Mouse (Mus musculus): ENCODE measurements around the gene Atp2a1. TPM values are rescaled to one million over a fixed set of nuclear protein-coding genes. Genes with fewer than 3 reads are reported as not detected.

Atp2a1 gene
- total and polyA plus RNA-seq, 3 experiments = 0.38 to 0.74 TPM; not detected in 1

DNA sequence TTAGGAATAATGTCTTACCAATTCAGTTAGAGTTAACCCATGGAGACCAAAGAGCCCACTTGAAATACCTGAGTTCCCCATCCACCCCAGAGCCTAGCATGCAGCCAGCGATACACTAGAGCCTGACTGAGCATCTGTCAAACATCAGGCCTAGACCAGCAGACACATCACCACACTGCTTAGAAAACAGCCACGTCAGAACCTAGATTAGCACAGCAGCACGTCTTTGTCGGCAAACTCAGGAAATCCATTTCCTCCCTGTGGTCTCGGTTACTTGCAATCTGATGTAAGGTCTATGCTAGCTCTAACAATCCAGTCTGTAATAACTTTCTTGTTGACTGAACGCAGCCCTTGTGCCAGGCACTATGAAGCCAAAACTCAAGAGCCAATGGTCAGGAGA, 7.2 kb upstream of the Atp2a1 start:
- Histone ChIP-seq H3K79me2 (replicated peaks; ENCODE audit: control insufficient read depth, extremely low read depth, insufficient read depth, poor library complexity, severe bottlenecking) (peaks cover 13% of the 10 kb centered on the region), H3K27me3 (replicated peaks) (no peaks in the 10 kb centered on the region), H3K4me2 (ENCODE audit: insufficient read depth, low read depth, poor library complexity, severe bottlenecking) (no peak overlapping the region), H3K9me3 (replicated peaks; ENCODE audit: low read length) (no peaks in the 10 kb centered on the region), H3K4me1 (ENCODE audit: control insufficient read depth in 1 of 2, insufficient read depth in 2 of 2) (peaks cover 12 to 85% of the 10 kb centered on the region in 2 experiments), H3K27ac (ENCODE audit: insufficient read depth, low read depth) (no peak overlapping the region), H3K36me3 (replicated peaks in 1 of 2; ENCODE audit: control insufficient read depth in 1 of 2, insufficient read depth in 1 of 2, low read length in 1 of 2) (peaks cover 55 to 72% of the 10 kb centered on the region in 2 experiments), H3K9ac (ENCODE audit: insufficient read depth, low read depth) (no peak overlapping the region), H3K4me3 (replicated peaks in 1 of 3; ENCODE audit: low read depth in 2 of 3, low read length in 2 of 3, poor library complexity in 1 of 3) (no peak overlapping the region)
- dilution Hi-C loops (cut with MboI; ENCODE audit: extremely low pct_ligation_motif_present, extremely low pct_unique_long_range_greater_than_20kb, low sequenced_read_pairs) (no loop called here), in situ Hi-C loops (cut with MboI; ENCODE audit: low pct_ligation_motif_present, low pct_unique_long_range_greater_than_20kb, low sequenced_read_pairs) (loop anchor here (5.0 kb wide), 1 partner anchor 73 kb away; the partner anchor contains the start of gene Nfatc2ip)
- DNase-seq (ENCODE audit: extremely low read depth) = peak; percentile 77
- TF ChIP-seq ZC3H11A (IDR thresholded peaks at IDR 0.05; ENCODE audit: low read depth, low read length) = no peak
- TF ChIP-seq CTCF (conservative IDR thresholded peaks at IDR 0.05 in 1 of 2, IDR thresholded peaks at IDR 0.05 in 1 of 2; ENCODE audit: low read depth in 2 of 2, low read length in 2 of 2) = no peak
- peak; percentile 35 for TF ChIP-seq BHLHE40 (IDR thresholded peaks at IDR 0.05; ENCODE audit: low read depth, low read length)
- peak; percentile 52; the same call in 1 of the 2 replicates for TF ChIP-seq ETS1 (conservative IDR thresholded peaks at IDR 0.05; ENCODE audit: low read depth, low read length)
- TF ChIP-seq EP300 (IDR thresholded peaks at IDR 0.05; ENCODE audit: low read length) = 0 out of 2 replicates have a peak, but pooled peaks have one; percentile 29
- peak; percentile 59; the same call in 1 of the 2 replicates for TF ChIP-seq MEF2A (IDR thresholded peaks at IDR 0.05; ENCODE audit: borderline replicate concordance, low read depth, low read length)

DNA sequence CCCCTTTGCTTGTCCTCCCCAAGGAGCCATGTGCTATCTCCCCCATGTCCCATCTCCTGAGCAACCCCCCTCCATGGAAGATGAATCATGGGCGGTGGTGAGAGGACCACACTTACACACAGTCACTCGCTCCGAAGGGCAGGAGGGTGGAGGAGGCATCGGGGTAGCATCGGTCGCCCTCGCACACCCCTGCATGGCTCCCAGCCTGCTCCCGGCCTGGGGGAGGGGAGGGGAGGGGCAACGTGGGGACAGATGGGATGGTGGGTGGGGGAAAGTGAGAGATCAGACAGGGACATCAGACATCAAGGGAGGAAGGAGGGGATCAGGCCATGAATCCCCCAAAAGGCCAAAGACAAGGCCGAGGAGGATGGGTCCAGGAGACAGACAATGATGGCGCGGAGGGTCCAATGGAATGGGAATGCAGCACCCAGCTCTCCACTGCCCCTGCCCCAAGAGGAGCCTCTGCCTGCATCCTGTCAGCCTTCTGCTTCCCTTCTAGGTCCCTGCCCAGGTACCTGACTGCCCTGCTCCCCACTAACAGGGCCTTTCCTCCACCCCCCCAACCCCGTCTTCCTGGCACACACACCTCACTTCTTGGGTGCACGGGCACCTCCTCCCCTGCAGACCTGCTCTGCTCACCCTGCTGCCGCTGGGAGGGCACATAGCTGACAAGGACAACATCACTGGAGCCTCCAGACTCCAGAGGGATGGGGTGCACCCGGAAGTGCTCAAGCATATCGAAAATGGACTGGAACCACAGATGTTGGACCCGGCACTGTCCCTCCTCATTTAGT, 5.1 kb upstream of the Atp2a1 start:
- Histone ChIP-seq H3K27ac (ENCODE audit: insufficient read depth, low read depth) (no peak overlapping the region), H3K27me3 (replicated peaks) (no peaks in the 10 kb centered on the region), H3K79me2 (replicated peaks; ENCODE audit: control insufficient read depth, extremely low read depth, insufficient read depth, poor library complexity, severe bottlenecking) (no peaks in the 10 kb centered on the region), H3K4me1 (ENCODE audit: control insufficient read depth in 1 of 2, insufficient read depth in 2 of 2) (peaks cover 12 to 99% of the 10 kb centered on the region in 2 experiments), H3K4me2 (ENCODE audit: insufficient read depth, low read depth, poor library complexity, severe bottlenecking) (no peak overlapping the region), H3K4me3 (replicated peaks in 1 of 3; ENCODE audit: low read depth in 2 of 3, low read length in 2 of 3, poor library complexity in 1 of 3) (no peak overlapping the region), H3K9ac (ENCODE audit: insufficient read depth, low read depth) (no peak overlapping the region), H3K9me3 (replicated peaks; ENCODE audit: low read length) (no peaks in the 10 kb centered on the region), H3K36me3 (replicated peaks in 1 of 2; ENCODE audit: control insufficient read depth in 1 of 2, insufficient read depth in 1 of 2, low read length in 1 of 2) (peaks cover 55 to 77% of the 10 kb centered on the region in 2 experiments)
- in situ Hi-C loops (cut with MboI; ENCODE audit: low pct_ligation_motif_present, low pct_unique_long_range_greater_than_20kb, low sequenced_read_pairs) (no loop called here), dilution Hi-C loops (cut with MboI; ENCODE audit: extremely low pct_ligation_motif_present, extremely low pct_unique_long_range_greater_than_20kb, low sequenced_read_pairs) (no loop called here)
- no peak for DNase-seq (ENCODE audit: extremely low read depth)
- TF ChIP-seq ZC3H11A (IDR thresholded peaks at IDR 0.05; ENCODE audit: low read depth, low read length) (no peak), USF2 (conservative IDR thresholded peaks at IDR 0.05; ENCODE audit: low read depth, low read length) (no peak), NELFE (IDR thresholded peaks at IDR 0.05; ENCODE audit: low read depth, low read length) (no peak), E2F4 (IDR thresholded peaks at IDR 0.05; ENCODE audit: insufficient replicate concordance, low read depth, low read length) (no peak), TBP (conservative IDR thresholded peaks at IDR 0.05; ENCODE audit: low read depth, low read length) (no peak), RAD21 (IDR thresholded peaks at IDR 0.05; ENCODE audit: low read depth, low read length) (no peak), ELF1 (IDR thresholded peaks at IDR 0.05; ENCODE audit: low read depth, low read length) (no peak)

Data from CH12.LX (cell line).